Mouse (Mus musculus) G1E (cell line): ENCODE measurements around the gene Atp13a3. TPM values are rescaled to one million over a fixed set of nuclear protein-coding genes. Genes with fewer than 3 reads are reported as not detected.

Source experiments
- ATAC-seq: 2 replicates; pipeline ENCODE4 v1.8.0; 2016; ENCODE audit warnings: mild to moderate bottlenecking; ENCODE audit not compliant: insufficient number of reproducible peaks, poor library complexity, low FRiP score, severe bottlenecking; ENCODE audit errors: extremely low read depth
- DNase-seq: peaks from one replicate; pipeline ENCODE4 v3.0.0; 2012; ENCODE audit warnings: low spot score
- H3K27me3 ChIP-seq: 2 replicates; pipeline ENCODE4 v1.6.1; 2012; ENCODE audit warnings: mild to moderate bottlenecking, low read length, inconsistent platforms; ENCODE audit not compliant: insufficient read depth
- H3K36me3 ChIP-seq: replicated peaks from 2 replicates; pipeline ENCODE3; 2012; ENCODE audit warnings: mild to moderate bottlenecking, inconsistent platforms
- H3K4me1 ChIP-seq: 2 replicates; pipeline ENCODE4 v1.6.1; 2012; ENCODE audit warnings: low read depth, low read length, inconsistent platforms, mixed read lengths; ENCODE audit not compliant: insufficient read depth
- H3K4me3 ChIP-seq: 2 replicates; pipeline ENCODE4 v1.5.1; 2012; ENCODE audit warnings: low read depth, mild to moderate bottlenecking, inconsistent platforms, low read length, moderate library complexity, mixed read lengths
- H3K9me3 ChIP-seq: replicated peaks from 2 replicates; pipeline ENCODE4 v1.6.1; 2012; ENCODE audit warnings: inconsistent platforms
- CTCF ChIP-seq: IDR thresholded peaks from 2 replicates; pipeline ENCODE4 v1.5.1; 2012; ENCODE audit warnings: low read depth, low read length, inconsistent platforms, mixed read lengths
- GATA1 ChIP-seq: IDR thresholded peaks from 2 replicates; pipeline ENCODE4 v1.6.1; 2012; ENCODE audit warnings: borderline replicate concordance, low read length, inconsistent platforms, mixed read lengths
- GATA2 ChIP-seq: IDR thresholded peaks from 2 replicates; pipeline ENCODE4 v1.6.1; 2012; ENCODE audit warnings: low read depth, low read length, inconsistent platforms, borderline replicate concordance
- POLR2AphosphoS5 ChIP-seq: IDR thresholded peaks from 2 replicates; pipeline ENCODE4 v1.6.1; 2012; ENCODE audit warnings: low read depth, low read length, inconsistent platforms; ENCODE audit not compliant: insufficient replicate concordance
- TAL1 ChIP-seq: conservative IDR thresholded peaks from 2 replicates; pipeline ENCODE4 v1.6.1; 2012; ENCODE audit warnings: low read depth, low read length, inconsistent platforms, mixed read lengths
- polyA plus RNA-seq: library from polyadenylated mRNA; stranded (reverse); fragments of >175 nt; gene quantifications from 2 replicates; pipeline ENCODE4 v1.2.3, GENCODE M21; 2012
- total RNA-seq, 2 experiments: library from RNA; stranded (forward) in 1 of 2; stranded (reverse) in 1 of 2; fragments of 200-1000 nt in 1 of 2; fragments of >200 nt in 1 of 2; fragmentation: Nextera tagmentation in 1 of 2; gene quantifications; 2 replicates each; pipeline ENCODE4 v1.2.3; 2014 to 2017

Atp13a3 gene
- total and polyA plus RNA-seq, 3 experiments = 132 to 214 (median 202) TPM

- peak; percentile 45 for TF ChIP-seq TAL1
- TF ChIP-seq POLR2AphosphoS5 = no peak
- H3K9me3 ChIP-seq = peaks cover 15% of the 10 kb centered on the region
- peaks cover 11% of the 10 kb centered on the region; the same call in 1 of the 2 replicates for H3K27me3 ChIP-seq
- peaks cover 56% of the 10 kb centered on the region for H3K36me3 ChIP-seq
- peaks cover 49% of the 10 kb centered on the region for H3K4me1 ChIP-seq
- peak within 1 kb of the TSS; percentile 68 for H3K4me3 ChIP-seq
- ATAC-seq (peak; percentile 60), DNase-seq (peak; percentile 45)
These were observed 95.1 kb downstream of the Atp13a3 start, which contains the start of gene Gp5 for GRCm38 (mm10) chr16:30310647-30311046. Gene Gp5, minus strand, starts transcription at chr16:30310779.

- ATAC-seq (peak; percentile 16; the same call in 1 of the 2 replicates), DNase-seq (no peak)
- peaks cover 49% of the 10 kb centered on the region for H3K4me1 ChIP-seq
- peaks cover 12% of the 10 kb centered on the region; the same call in 1 of the 2 replicates for H3K27me3 ChIP-seq
- TF ChIP-seq TAL1 (no peak), GATA2 (no peak), GATA1 (no peak), POLR2AphosphoS5 (no peak), CTCF (no peak)
- no peak overlapping the region for H3K4me3 ChIP-seq
- peaks cover 52% of the 10 kb centered on the region for H3K36me3 ChIP-seq
- H3K9me3 ChIP-seq = peaks cover 15% of the 10 kb centered on the region
These were observed 95.6 kb downstream of the Atp13a3 start for GRCm38 (mm10) chr16:30310171-30310515.

GRCm38 (mm10) chr16:30309395-30310170, 96.2 kb downstream of the Atp13a3 start:
- H3K4me3 ChIP-seq = peak overlapping the region; percentile 68
- ATAC-seq (no peak), DNase-seq (no peak)
- 0 out of 2 replicates have a peak, but pooled peaks have one; percentile 72 for TF ChIP-seq POLR2AphosphoS5
- TF ChIP-seq TAL1 = no peak
- no peak for TF ChIP-seq GATA1
- TF ChIP-seq GATA2 = no peak
- no peak for TF ChIP-seq CTCF
- peaks cover 47% of the 10 kb centered on the region for H3K36me3 ChIP-seq
- H3K9me3 ChIP-seq = peaks cover 15% of the 10 kb centered on the region
- peaks cover 12% of the 10 kb centered on the region; the same call in 1 of the 2 replicates for H3K27me3 ChIP-seq
- peaks cover 49% of the 10 kb centered on the region for H3K4me1 ChIP-seq

DNA sequence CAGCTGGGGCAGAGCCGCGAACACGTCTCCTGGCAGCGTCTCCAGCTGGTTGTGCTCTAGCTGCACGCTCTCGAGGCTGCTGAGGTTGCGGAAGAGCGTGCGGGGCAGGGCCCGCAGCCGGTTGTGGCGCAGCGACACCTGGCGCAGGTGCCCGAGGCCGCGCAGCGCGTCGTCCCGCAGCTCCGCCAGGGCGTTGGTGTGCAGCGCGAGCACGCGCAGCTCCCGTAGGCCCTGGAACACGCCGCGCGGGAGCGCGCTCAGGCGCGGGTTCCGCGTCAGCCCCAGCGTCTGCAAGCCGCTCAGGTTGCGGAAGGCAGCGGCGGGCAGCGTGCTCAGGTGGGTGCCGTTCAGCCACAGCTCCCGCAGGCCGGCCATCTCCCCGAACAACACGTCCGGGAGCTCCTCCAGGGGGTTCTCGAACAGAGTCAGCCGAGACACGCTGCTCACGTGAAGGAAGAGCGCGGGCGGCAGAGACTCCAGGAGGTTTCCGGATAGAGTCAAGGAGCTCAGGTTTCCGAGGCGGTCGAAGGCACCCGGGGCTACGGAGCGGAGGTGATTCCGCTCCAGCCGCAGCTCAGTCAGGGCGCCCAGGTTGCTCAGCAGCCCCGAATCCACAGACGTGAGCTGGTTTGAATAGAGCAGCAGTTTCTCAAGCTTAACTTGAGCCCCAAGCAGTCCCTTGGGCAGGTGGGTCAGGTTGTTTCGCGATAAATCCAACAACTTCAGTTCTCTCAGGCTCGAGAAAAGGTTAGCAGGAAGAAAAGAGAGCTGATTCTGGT, 97.0 kb downstream of the Atp13a3 start:
- Histone ChIP-seq H3K36me3 (peaks cover 40% of the 10 kb centered on the region), H3K9me3 (peaks cover 15% of the 10 kb centered on the region), H3K4me1 (peaks cover 46% of the 10 kb centered on the region), H3K27me3 (peaks cover 17% of the 10 kb centered on the region), H3K4me3 (peak overlapping the region; percentile 68)
- no peak for TF ChIP-seq CTCF
- no peak for TF ChIP-seq POLR2AphosphoS5
- TF ChIP-seq TAL1 = no peak
- TF ChIP-seq GATA1 = no peak
- TF ChIP-seq GATA2 = no peak
- ATAC-seq = no peak
- DNase-seq = no peak

- peaks cover 25% of the 10 kb centered on the region for H3K27me3 ChIP-seq
- DNase-seq = no peak
- ATAC-seq = no peak
These were observed 97.7 kb downstream of the Atp13a3 start for GRCm38 (mm10) chr16:30307961-30308615.

DNA sequence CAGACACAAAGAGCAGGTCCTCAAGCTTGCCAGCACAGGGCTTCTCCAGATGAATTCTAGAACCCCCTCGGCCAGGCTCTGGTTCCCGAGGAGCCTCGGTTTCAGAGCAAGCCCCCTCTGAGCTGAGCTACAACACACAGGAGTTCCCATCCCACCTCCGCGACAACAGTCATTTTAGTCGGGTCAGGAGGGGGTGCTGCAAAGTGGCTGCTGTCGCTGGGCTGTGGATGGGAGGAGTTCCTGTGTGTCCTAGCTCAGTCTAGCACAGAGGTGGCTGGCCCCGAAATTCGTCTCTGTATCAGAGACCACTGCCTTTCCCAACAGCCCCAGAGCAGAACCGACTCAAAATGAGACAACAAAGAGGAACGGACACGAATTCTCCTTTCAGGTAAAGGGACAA, 98.5 kb downstream of the Atp13a3 start:
- no peak for TF ChIP-seq POLR2AphosphoS5
- no peak for TF ChIP-seq CTCF
- TF ChIP-seq GATA2 = no peak
- no peak for TF ChIP-seq GATA1
- no peak for TF ChIP-seq TAL1
- H3K36me3 ChIP-seq = peaks cover 34% of the 10 kb centered on the region
- DNase-seq = no peak
- H3K27me3 ChIP-seq = peaks cover 29% of the 10 kb centered on the region
- no peak for ATAC-seq
- peaks cover 44% of the 10 kb centered on the region for H3K4me1 ChIP-seq
- no peak overlapping the region for H3K4me3 ChIP-seq
- peaks cover 15% of the 10 kb centered on the region for H3K9me3 ChIP-seq

More at GRCm38 (mm10) chr16:30307961-30308615, 97.7 kb downstream of the Atp13a3 start:
- Histone ChIP-seq H3K9me3 (peaks cover 15% of the 10 kb centered on the region), H3K4me1 (peaks cover 44% of the 10 kb centered on the region), H3K36me3 (peaks cover 37% of the 10 kb centered on the region), H3K4me3 (peak overlapping the region; percentile 68; the same call in 1 of the 2 replicates)
- TF ChIP-seq POLR2AphosphoS5 (no peak), GATA2 (no peak), CTCF (no peak), GATA1 (no peak), TAL1 (no peak)
